Mouse (Mus musculus) heart, embryonic 13.5 days (tissue): ENCODE measurements around the gene Nes. TPM values are rescaled to one million over a fixed set of nuclear protein-coding genes. Genes with fewer than 3 reads are reported as not detected.

Experiments used
- ATAC-seq: fragments of 200-750 bp; cut with Nextera tagmentation; 2 replicates; pipeline ENCODE4 v1.8.0; 2017; ENCODE audit warnings: moderate TSS enrichment; ENCODE audit not compliant: insufficient number of reproducible peaks, low FRiP score, low TSS enrichment; ENCODE audit errors: extremely low read depth
- H3K27ac ChIP-seq: fragments of 300-500 bp; sonication (generic); replicated peaks from 2 replicates; pipeline ENCODE4 v1.5.1; 2015; ENCODE audit warnings: moderate library complexity, mild to moderate bottlenecking, inconsistent platforms
- H3K27me3 ChIP-seq: fragments of 300-500 bp; sonication (generic); replicated peaks from 2 replicates; pipeline ENCODE4 v1.6.1; 2015; ENCODE audit warnings: mild to moderate bottlenecking, inconsistent platforms
- H3K36me3 ChIP-seq: fragments of 300-500 bp; sonication (generic); 2 replicates; pipeline ENCODE4 v1.6.1; 2015; ENCODE audit warnings: mild to moderate bottlenecking, inconsistent platforms
- H3K4me1 ChIP-seq: fragments of 300-500 bp; sonication (generic); 2 replicates; pipeline ENCODE4 v1.6.1; 2015; ENCODE audit warnings: inconsistent platforms
- H3K4me2 ChIP-seq: fragments of 300-500 bp; sonication (generic); 2 replicates; pipeline ENCODE4 v1.6.1; 2015; ENCODE audit warnings: inconsistent platforms, mild to moderate bottlenecking, moderate library complexity
- H3K4me3 ChIP-seq: fragments of 300-500 bp; sonication (generic); 2 replicates; pipeline ENCODE4 v1.5.1; 2015; ENCODE audit warnings: moderate library complexity, mild to moderate bottlenecking, inconsistent platforms
- H3K9ac ChIP-seq: fragments of 300-500 bp; sonication (generic); 2 replicates; pipeline ENCODE4 v1.6.1; 2015; ENCODE audit warnings: inconsistent platforms, mild to moderate bottlenecking, moderate library complexity
- H3K9me3 ChIP-seq: fragments of 300-500 bp; sonication (generic); 2 replicates; pipeline ENCODE4 v1.6.1; 2016; ENCODE audit warnings: inconsistent platforms
- WGBS: fragments of 180-500 bp; shearing (Covaris S2); methylation state at CpG from one replicate; pipeline ENCODE4 v1.1.7; 2015; ENCODE audit warnings: mixed read lengths; 5-methylcytosine and 5-hydroxymethylcytosine counted together
- polyA plus RNA-seq: library from polyadenylated mRNA; unstranded; fragments of >200 nt; fragmentation: Nextera tagmentation; extraction: Ambion mirVana; gene quantifications from 2 replicates; pipeline ENCODE4 v1.2.1, GENCODE M21; 2015

The Nes gene
- polyA plus RNA-seq, 1 experiment from 2014 or later: 18.9 TPM

DNA sequence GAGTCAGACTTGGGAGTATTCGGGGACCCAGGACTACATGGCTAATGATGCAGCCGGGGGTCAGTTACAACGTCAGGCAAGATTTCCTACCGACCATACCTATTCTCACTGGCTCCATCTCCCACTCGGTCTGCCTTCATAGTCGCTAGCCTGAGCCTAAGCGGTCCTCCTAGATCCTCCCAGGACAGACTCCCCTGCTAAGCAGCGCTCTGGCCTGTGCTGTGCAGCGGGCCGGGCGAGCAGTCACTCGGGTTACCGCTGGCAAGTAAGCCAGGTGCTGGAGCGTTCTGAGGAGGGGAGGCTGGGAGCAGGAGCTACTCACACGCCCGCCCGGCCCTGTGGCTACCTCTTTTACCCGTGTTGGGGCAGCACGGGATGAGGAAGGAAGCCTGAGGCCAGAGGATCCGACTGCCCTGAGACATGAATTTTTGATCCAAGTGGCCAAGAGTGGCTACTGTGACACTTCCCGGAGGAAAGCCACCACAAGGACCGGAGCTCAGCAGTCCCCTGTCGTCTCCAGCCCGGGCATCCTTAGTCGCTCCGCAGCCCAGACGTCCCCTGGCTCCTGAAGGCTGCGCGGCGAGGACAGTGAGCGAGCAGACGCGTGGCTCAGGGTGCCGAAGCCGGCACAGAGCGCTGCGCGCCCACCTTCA is 28.5 kb downstream of the Nes start:
- H3K27ac ChIP-seq: no peak overlapping the region
- H3K36me3 ChIP-seq: no peaks in the 10 kb centered on the region
- 0 out of 2 replicates have a peak overlapping the region, but pooled peaks have one; percentile 28 for H3K9ac ChIP-seq
- H3K4me2 ChIP-seq: peak overlapping the region; percentile 69
- WGBS: 1% methylated on average over 38 of the region's 38 CpGs
- ATAC-seq: no peak
- H3K4me3 ChIP-seq: peak overlapping the region; percentile 48
- H3K4me1 ChIP-seq: peaks cover 27% of the 10 kb centered on the region
- H3K9me3 ChIP-seq: no peaks in the 10 kb centered on the region
- H3K27me3 ChIP-seq: peaks cover 100% of the 10 kb centered on the region

DNA sequence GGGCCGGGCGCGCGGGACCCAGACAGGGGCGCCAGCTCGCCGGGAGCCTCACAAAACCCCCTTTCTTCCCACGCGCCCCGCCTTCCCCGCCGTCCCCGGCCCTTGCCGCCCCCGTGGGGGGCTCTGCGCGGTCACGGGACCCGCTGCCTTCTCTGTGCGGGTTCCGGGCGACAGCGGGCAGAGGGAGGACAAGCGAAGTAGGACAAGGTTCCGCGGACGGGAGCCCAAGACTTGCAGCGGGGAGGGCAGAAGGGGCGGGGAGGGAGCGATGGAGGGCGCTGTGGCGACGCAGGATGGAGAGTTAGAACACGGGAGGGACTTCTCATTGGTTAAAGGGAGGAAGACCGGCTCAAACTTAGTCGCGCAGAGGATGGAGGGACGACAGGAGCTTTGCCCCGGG is 29.3 kb downstream of the Nes start, which contains the start of gene Bcan:
Bcan (minus strand) TSS at position 50 of the 400 bp plus-strand sequence.
- Histone ChIP-seq H3K4me2 (peak within 1 kb of the TSS; percentile 69), H3K4me3 (peak within 1 kb of the TSS; percentile 48), H3K36me3 (no peaks in the 10 kb centered on the region), H3K27ac (no peak within 1 kb of the TSS), H3K9me3 (no peaks in the 10 kb centered on the region), H3K4me1 (peaks cover 27% of the 10 kb centered on the region), H3K9ac (peak within 1 kb of the TSS; percentile 28; the same call in 1 of the 2 replicates), H3K27me3 (peaks cover 100% of the 10 kb centered on the region)
- 2% methylated on average over 32 of the region's 39 CpGs for WGBS
- no peak for ATAC-seq

DNA sequence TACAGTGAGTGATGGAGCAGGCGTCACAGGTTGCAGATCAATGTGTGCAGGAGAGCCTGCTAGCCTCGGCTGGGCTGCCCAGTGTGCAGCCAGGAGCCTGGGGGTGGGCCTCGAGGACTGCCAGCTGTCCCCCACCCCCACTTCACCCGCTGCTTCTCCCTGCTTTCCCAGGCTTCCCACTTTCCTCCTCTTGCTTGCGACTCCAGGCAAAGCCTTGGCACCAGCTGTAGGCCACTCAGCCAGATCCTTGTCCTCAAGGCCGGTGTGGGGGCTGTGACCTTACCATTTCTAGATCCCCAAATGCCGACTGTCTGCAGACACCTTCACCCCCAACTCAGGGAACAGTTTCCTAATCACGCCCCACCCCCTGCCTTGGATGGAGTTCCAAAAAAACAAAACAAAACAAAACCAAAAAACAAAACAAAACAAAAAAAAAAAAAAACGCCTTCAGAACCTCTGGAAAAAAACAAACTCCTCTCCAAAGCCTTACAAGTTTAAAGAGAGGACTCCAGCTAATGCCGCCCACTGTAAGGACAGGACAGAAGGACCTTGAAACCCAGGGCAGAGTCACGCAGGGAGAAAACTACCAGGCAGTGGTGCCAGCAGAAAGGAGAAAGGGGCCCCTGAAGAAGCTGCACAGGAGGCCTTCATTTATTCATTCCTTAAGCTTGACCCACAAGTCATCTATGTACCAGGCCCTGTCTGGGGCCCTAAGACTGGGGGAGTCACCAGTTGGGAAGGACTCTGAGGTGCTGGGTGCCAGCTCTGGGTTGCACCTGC is 30.1 kb downstream of the Nes start:
- no peak for ATAC-seq
- peak overlapping the region; percentile 69 for H3K4me2 ChIP-seq
- peak overlapping the region; percentile 48; the same call in 1 of the 2 replicates for H3K4me3 ChIP-seq
- no peaks in the 10 kb centered on the region for H3K9me3 ChIP-seq
- no peaks in the 10 kb centered on the region for H3K36me3 ChIP-seq
- 8% methylated on average over 11 of the region's 11 CpGs for WGBS
- H3K27ac ChIP-seq: no peak overlapping the region
- peaks cover 96% of the 10 kb centered on the region for H3K27me3 ChIP-seq
- peaks cover 27% of the 10 kb centered on the region for H3K4me1 ChIP-seq
- no peak overlapping the region for H3K9ac ChIP-seq

DNA sequence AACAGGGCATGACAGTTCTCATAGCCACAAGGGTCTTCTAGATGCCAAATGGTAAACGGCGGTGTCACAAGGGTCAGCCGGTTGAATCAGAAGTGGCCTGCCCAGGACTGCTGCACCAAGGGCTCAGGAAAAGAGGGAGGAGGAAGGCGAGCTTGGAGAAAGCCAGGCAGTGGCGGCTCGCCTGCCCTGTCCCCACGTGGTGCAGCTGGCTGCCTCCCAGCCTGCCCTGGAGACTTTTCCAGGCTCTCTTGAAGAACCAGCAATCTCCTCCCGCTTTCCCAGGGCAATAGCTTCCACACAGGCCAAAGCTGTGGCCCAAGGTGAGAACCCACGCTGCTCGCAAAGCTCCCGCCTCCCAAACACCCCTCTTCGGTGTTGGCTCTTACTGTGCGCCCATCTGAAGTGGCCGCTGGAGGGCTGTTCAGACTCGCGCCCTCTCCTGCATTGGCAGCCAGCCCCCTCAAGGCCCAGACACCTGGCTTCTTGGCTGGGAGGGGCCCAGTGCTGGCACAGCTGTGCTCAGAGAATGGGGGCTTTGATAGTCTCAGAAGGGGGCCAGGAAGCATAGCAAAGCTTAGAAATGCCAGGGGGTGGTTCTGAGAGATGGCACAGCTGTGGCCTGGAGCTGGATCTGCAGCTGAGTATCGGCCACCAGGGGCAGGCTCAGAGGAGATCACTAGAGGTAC is 31.6 kb downstream of the Nes start:
- Histone ChIP-seq H3K4me2 (no peak overlapping the region), H3K4me3 (0 out of 2 replicates have a peak overlapping the region, but pooled peaks have one; percentile 4), H3K9ac (no peak overlapping the region), H3K4me1 (peaks cover 28% of the 10 kb centered on the region), H3K27me3 (peaks cover 85% of the 10 kb centered on the region), H3K36me3 (no peaks in the 10 kb centered on the region), H3K9me3 (no peaks in the 10 kb centered on the region), H3K27ac (no peak overlapping the region)
- ATAC-seq: no peak
- WGBS: 3% methylated on average over 17 of the region's 17 CpGs

DNA sequence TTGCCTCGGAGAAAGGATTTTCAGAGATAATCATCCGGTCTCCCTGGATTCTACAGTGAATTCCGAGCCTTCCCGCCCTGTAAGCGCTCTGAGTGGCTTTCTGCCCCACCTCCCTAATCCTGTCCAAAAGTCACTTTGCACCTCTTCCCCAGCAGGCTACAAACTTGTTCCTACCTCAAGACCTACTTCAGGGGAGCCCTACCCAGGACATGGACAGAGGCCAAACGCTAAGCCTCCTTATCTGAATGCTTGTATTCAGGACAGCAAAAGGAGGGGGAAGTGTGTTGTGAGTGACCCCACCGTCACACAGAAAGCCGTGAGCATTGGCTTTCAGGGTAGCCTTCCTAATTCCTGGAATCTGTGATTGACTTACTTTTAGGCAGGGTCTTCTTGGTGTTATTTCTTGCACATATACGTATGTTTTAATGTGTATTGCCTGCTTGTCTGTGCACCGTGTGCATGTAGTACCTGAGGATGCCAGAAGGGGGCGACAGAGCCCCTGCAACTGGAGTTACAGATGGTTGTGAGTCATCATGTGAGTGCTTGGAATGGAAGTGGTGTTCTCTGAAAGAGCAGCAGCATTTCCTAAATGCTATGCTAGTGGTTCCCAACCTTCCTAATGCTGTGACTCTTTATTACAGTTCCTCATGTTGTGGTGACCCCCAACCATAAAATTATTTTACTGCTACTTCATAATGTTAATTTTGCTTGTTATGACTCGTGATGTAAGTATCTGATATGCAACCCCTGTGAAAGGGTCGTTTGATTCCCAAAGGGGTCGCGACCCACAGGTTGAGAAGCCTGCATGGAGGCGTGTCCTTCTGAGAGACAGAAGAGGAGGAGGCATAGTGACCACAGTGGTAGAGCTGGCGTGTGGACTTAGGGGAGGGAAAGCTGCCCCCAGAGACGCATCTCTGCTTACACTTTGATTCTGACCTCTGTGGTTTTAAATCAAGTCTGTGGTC is 35.2 kb downstream of the Nes start:
- no peak for ATAC-seq
- WGBS: 61% methylated on average over 18 of the region's 18 CpGs
- H3K9ac ChIP-seq: no peak overlapping the region
- H3K9me3 ChIP-seq: no peaks in the 10 kb centered on the region
- no peak overlapping the region for H3K4me3 ChIP-seq
- H3K36me3 ChIP-seq: no peaks in the 10 kb centered on the region
- peaks cover 12% of the 10 kb centered on the region; the same call in 1 of the 2 replicates for H3K4me1 ChIP-seq
- no peak overlapping the region for H3K4me2 ChIP-seq
- H3K27ac ChIP-seq: no peak overlapping the region
- H3K27me3 ChIP-seq: peaks cover 75% of the 10 kb centered on the region

DNA sequence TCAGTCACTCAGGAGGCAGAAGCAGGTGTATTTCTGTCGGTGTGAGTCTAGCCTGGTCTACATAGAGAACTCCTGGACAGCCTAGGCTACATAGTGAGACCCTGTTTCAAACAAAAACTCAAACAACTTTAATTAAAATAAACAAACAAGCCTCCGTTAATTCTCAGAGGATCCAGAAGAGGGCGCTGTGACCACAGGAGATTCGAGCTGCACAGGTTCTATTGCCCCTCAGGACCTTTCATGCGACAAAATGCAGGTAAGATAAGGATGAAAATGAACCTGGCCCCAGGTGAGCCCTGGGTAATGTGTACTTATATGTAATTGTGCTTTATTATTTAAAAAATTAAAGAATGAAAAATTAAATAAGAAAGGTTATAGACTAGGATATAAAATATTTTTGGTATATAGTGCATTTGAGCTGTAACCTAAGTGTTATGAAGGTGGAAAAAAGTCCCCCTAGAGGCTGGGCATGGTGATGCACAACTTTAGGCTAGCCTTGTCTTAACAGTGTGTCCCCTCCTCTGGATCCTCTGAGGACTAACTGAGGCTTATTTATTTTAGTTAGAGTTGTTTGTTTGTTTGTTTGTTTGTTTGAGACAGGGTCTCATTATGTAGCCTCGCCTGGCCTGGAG is 39.9 kb downstream of the Nes start:
- no peak for ATAC-seq
- WGBS: 8% methylated on average over 6 of the region's 6 CpGs
- no peak overlapping the region for H3K4me2 ChIP-seq
- no peak overlapping the region for H3K4me3 ChIP-seq
- peaks cover 9% of the 10 kb centered on the region; the same call in 1 of the 2 replicates for H3K4me1 ChIP-seq
- peaks cover 48% of the 10 kb centered on the region for H3K27me3 ChIP-seq
- no peak overlapping the region; the same call in 1 of the 2 replicates for H3K9ac ChIP-seq
- H3K36me3 ChIP-seq: no peaks in the 10 kb centered on the region
- no peaks in the 10 kb centered on the region for H3K9me3 ChIP-seq
- H3K27ac ChIP-seq: no peak overlapping the region

DNA sequence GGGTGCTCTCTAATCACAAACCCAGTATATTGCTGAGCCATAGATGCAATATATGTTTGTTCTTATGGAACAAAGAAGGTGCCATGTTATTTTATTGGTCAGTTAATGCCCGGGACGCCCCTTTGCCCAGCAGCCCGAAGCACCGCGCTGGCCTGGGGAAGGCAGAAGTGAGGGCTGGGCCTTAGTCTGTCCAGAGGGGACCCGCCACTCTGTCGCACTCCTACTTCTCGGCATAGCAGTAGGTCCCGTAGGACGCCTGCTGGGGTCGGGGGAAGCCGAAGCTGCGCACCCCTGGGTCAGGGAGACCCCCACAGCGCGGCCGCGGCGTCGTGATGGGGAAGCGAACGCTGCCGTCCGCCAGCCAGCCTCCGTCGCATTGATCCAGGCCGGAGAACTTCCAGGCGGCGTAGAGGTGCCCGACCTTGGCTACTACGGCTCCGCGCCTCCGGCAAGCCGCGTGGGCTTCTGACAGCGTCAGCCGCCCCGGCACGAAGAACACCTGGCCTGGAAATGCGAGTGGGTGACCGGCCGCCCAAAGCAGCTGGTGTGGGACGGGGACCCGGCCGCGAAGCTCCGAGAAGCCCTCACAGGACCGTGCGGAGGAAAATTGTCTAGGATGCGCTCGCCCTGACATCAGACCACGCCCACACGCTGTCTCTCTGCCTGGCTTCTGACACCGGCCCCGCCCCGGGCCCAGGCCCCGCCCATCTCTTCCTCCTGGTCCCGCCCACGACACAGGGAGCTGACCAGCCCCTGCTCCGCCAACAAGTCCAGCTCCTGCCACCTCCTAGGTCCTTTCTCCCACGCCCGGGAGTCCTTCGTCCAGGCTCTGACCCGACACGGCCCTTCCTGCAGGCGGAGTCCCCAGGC is 51.7 kb downstream of the Nes start:
- Histone ChIP-seq H3K4me3 (peak overlapping the region; percentile 62), H3K9ac (peak overlapping the region; percentile 67), H3K27me3 (peaks cover 89% of the 10 kb centered on the region), H3K4me2 (peak overlapping the region; percentile 96), H3K27ac (no peak overlapping the region), H3K4me1 (peaks cover 19% of the 10 kb centered on the region), H3K9me3 (no peaks in the 10 kb centered on the region), H3K36me3 (no peaks in the 10 kb centered on the region)
- ATAC-seq: peak; percentile 91
- 2% methylated on average over 66 of the region's 66 CpGs for WGBS

DNA sequence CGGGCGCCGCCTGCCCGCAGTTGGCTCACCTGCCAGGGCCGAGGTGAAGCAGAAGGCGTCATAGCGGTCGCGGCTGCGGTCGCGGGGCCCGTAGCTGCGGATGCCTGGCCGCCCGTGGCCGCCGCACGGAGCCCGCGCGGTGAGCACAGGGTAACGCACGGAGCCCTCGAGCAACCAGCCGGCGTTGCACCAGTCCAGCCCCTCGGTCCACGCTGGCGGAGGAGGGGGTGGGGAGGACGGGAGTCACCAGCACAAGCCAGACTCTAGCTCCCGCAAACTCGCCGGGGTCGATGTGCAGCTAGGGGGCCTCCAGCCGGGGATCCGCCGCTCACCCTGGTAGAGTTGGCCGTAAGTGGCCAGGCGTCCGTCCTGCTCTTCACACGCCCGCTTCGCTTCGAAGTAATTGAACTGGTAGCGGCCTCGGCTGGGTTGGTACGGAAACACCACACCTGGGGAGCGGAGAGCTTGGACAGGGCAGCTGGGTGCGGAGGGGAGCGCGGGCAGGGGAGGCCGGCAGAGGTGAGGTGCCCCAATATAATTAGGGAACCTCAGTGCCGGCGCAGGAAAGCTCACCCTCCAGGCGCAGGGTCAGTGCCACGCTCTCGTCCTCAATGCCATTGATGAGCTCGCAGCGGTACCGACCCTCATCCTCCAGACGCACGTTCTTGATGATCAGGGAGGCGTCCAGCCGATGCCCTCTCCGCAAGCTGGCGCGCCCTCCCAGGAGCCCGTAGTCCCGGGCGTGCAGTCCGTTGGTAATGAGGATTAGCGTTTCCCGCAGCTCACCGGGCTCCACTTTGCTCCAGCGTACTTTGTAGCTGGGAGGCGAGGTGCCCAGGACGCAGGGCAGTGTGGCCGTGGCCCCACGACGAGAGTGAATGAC is 52.6 kb downstream of the Nes start:
- H3K9me3 ChIP-seq: peaks cover 8% of the 10 kb centered on the region
- H3K9ac ChIP-seq: peak overlapping the region; percentile 67
- peak; percentile 50 for ATAC-seq
- H3K4me1 ChIP-seq: peaks cover 19% of the 10 kb centered on the region
- peak overlapping the region; percentile 62 for H3K4me3 ChIP-seq
- 1% methylated on average over 81 of the region's 81 CpGs for WGBS
- peak overlapping the region; percentile 96 for H3K4me2 ChIP-seq
- no peaks in the 10 kb centered on the region for H3K36me3 ChIP-seq
- H3K27me3 ChIP-seq: peaks cover 90% of the 10 kb centered on the region
- no peak overlapping the region for H3K27ac ChIP-seq

DNA sequence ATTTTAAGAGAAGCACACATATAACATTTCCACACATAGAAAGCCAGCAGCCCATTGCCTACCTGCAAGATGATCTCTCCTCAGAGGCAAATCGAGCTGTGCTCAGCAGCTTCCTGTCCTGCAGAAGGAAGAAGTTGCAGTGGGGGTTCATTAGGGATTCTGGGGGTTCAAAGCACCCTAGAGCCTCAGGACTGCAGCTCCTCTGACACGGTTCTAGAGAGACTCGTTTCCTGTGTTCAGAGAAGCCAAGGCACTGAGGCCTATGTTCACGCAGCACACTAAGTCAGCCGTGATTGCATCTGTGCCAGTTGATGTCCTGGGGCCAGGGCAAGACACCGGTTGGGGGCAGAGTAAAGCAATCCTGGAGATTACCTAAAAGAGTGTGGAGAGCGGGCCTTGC is 55.9 kb downstream of the Nes start:
- H3K4me3 ChIP-seq: no peak overlapping the region
- no peak overlapping the region for H3K27ac ChIP-seq
- no peak overlapping the region for H3K9ac ChIP-seq
- peaks cover 25% of the 10 kb centered on the region for H3K4me1 ChIP-seq
- H3K9me3 ChIP-seq: peaks cover 9% of the 10 kb centered on the region
- no peak for ATAC-seq
- 50% methylated on average over 7 of the region's 7 CpGs for WGBS
- peaks cover 92% of the 10 kb centered on the region for H3K27me3 ChIP-seq
- H3K36me3 ChIP-seq: no peaks in the 10 kb centered on the region
- no peak overlapping the region for H3K4me2 ChIP-seq
